Mouse (Mus musculus) CD4-positive naive resting alpha-beta T cell, adult 57 days (primary cell): ENCODE data around the gene Lgals3. TPM values are rescaled to one million over a fixed set of nuclear protein-coding genes. Genes with fewer than 3 reads are reported as not detected.

ENCODE experiments used
- total RNA-seq: library from RNA; stranded (reverse); gene quantifications from one replicate; pipeline ENCODE4 v1.2.4, GENCODE M21; 2023

Lgals3 gene
- 2.9 TPM for total RNA-seq

GRCm38 (mm10) chr14:47367461-47367860 is at the start of gene Lgals3:
Lgals3 (plus strand) TSS chr14:47367751.

GRCm38 (mm10) chr14:47417775-47418665 is 50.5 kb downstream of the Lgals3 start, which contains the start of gene Dlgap5:
Dlgap5 (minus strand) TSS chr14:47418407.

Other genes with a start within 250 kb of the Lgals3 start
- gene Gch1, start 178.3 kb upstream of the Lgals3 start, total RNA-seq = 57.8 TPM
- gene Wdhd1, start 90.9 kb upstream of the Lgals3 start, total RNA-seq = 19.5 TPM
- gene Socs4, start 90.8 kb upstream of the Lgals3 start, total RNA-seq = 24.4 TPM
- gene Mapk1ip1l, start 69.5 kb upstream of the Lgals3 start, total RNA-seq = 195 TPM
- 8.5 TPM for gene Dlgap5, start 50.7 kb downstream of the Lgals3 start, total RNA-seq
- 17.3 TPM for gene Fbxo34, start 82.7 kb downstream of the Lgals3 start, total RNA-seq
- 30.2 TPM for gene Atg14, start 202.9 kb downstream of the Lgals3 start, total RNA-seq